Mouse (Mus musculus) embryonic facial prominence, embryonic 13.5 days (tissue): ENCODE measurements at regions not wholly inside any gene's neighbourhood (a gene's known extent, or its start where the extent isn't known, plus 50 kb on each side); places are given as distances from the start of the nearest gene placed in this dataset.

ENCODE experiments used
- ATAC-seq: fragments of 200-750 bp; cut with Nextera tagmentation; 2 replicates; pipeline ENCODE4 v1.8.0; 2017; ENCODE audit warnings: low read depth; ENCODE audit not compliant: insufficient number of reproducible peaks, insufficient read depth, low FRiP score, low TSS enrichment
- H3K27ac ChIP-seq: fragments of 300-500 bp; sonication (generic); 2 replicates; pipeline ENCODE4 v1.5.1; 2015; ENCODE audit warnings: moderate library complexity, mild to moderate bottlenecking, inconsistent platforms
- H3K27me3 ChIP-seq: fragments of 300-500 bp; sonication (generic); 2 replicates; pipeline ENCODE4 v1.6.1; 2015; ENCODE audit warnings: mild to moderate bottlenecking, inconsistent platforms
- H3K36me3 ChIP-seq: fragments of 300-500 bp; sonication (generic); 2 replicates; pipeline ENCODE4 v1.6.1; 2015; ENCODE audit warnings: mild to moderate bottlenecking, inconsistent platforms
- H3K4me1 ChIP-seq: fragments of 300-500 bp; sonication (generic); 2 replicates; pipeline ENCODE4 v1.6.1; 2015; ENCODE audit warnings: inconsistent platforms
- H3K4me2 ChIP-seq: fragments of 300-500 bp; sonication (generic); 2 replicates; pipeline ENCODE4 v1.6.1; 2015; ENCODE audit warnings: moderate library complexity, mild to moderate bottlenecking, inconsistent platforms
- H3K4me3 ChIP-seq: fragments of 300-500 bp; sonication (generic); 2 replicates; pipeline ENCODE4 v1.5.1; 2015; ENCODE audit warnings: mild to moderate bottlenecking, inconsistent platforms
- H3K9ac ChIP-seq: fragments of 300-500 bp; sonication (generic); 2 replicates; pipeline ENCODE4 v1.6.1; 2015; ENCODE audit warnings: mild to moderate bottlenecking, inconsistent platforms
- H3K9me3 ChIP-seq: fragments of 300-500 bp; sonication (generic); 2 replicates; pipeline ENCODE4 v1.6.1; 2016; ENCODE audit warnings: inconsistent platforms
- WGBS: fragments of 180-500 bp; shearing (Covaris S2); methylation state at CpG from one replicate; pipeline ENCODE4 v1.1.7; 2015; ENCODE audit warnings: mixed read lengths; 5-methylcytosine and 5-hydroxymethylcytosine counted together

- Histone ChIP-seq H3K36me3 (no peaks in the 10 kb centered on the region), H3K9ac (no peak overlapping the region), H3K4me3 (no peak overlapping the region), H3K9me3 (no peaks in the 10 kb centered on the region), H3K4me1 (no peaks in the 10 kb centered on the region), H3K4me2 (no peak overlapping the region), H3K27me3 (peaks cover 10% of the 10 kb centered on the region; the same call in 1 of the 2 replicates), H3K27ac (no peak overlapping the region)
- WGBS, result 56% methylated on average over 6 of the region's 6 CpGs
- ATAC-seq, result no peak
Observed at GRCm38 (mm10) chr7:70164691-70165193, 201.8 kb downstream of the Nr2f2 start.

DNA sequence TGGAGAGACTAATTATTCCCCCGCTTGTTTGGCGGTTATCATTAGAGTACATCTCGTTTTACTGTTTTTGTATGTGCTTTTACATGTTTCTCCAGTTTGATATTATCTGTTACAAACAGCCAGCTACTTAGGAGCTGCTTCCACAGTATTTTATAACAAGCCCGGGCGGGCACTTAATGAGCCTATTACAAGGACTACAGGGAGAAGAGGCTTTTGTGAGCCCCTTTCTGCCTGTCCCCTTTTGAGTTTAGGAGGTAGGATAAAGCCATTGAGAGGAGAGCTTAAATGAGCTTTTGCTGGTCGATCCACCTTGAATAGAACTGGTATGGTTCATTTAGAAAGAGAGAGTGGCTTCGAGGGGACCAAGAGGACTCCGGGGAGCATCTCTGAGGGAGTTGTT lies 208.0 kb downstream of the Nr2f2 start:
- Histone ChIP-seq H3K27me3 (0 out of 2 replicates have a peak, but pooled peaks cover 7% of the 10 kb centered on the region), H3K9me3 (no peaks in the 10 kb centered on the region), H3K36me3 (no peaks in the 10 kb centered on the region), H3K4me2 (no peak overlapping the region), H3K4me3 (no peak overlapping the region), H3K4me1 (no peaks in the 10 kb centered on the region), H3K27ac (no peak overlapping the region), H3K9ac (no peak overlapping the region)
- ATAC-seq, result no peak
- WGBS, result 56% methylated on average over 8 of the region's 8 CpGs

DNA sequence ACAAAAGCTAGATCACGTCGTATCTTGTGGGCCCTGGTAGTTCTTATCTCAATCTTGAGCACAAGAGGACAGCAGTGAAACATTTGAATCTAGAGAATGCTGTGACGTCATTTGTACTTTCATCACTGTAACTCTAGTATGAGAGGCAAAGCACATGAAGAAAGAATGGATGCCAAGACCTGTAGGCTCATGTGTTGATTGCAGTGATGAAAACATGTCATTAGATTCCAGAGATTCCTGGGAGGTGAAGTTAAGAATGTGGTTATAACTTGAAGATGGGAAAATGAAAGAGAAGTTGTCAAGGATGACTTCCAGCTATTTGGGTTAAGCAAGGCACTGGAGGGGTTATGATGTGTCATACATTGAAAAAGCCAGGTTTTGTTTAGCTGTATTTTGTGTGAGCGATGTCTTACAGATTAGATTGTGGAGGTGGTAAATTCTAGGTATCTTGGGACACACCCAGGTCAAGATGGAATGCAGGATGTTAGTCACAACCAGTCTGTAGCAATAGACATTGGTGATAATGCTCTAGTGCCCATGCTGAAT lies 221.7 kb downstream of the Nr2f2 start:
- no peaks in the 10 kb centered on the region for H3K4me1 ChIP-seq
- no peak overlapping the region for H3K4me2 ChIP-seq
- no peak overlapping the region for H3K27ac ChIP-seq
- no peaks in the 10 kb centered on the region for H3K27me3 ChIP-seq
- WGBS, result 74% methylated on average over 4 of the region's 4 CpGs
- no peaks in the 10 kb centered on the region for H3K9me3 ChIP-seq
- H3K36me3 ChIP-seq, result no peaks in the 10 kb centered on the region
- H3K9ac ChIP-seq, result no peak overlapping the region
- ATAC-seq, result no peak
- no peak overlapping the region for H3K4me3 ChIP-seq

DNA sequence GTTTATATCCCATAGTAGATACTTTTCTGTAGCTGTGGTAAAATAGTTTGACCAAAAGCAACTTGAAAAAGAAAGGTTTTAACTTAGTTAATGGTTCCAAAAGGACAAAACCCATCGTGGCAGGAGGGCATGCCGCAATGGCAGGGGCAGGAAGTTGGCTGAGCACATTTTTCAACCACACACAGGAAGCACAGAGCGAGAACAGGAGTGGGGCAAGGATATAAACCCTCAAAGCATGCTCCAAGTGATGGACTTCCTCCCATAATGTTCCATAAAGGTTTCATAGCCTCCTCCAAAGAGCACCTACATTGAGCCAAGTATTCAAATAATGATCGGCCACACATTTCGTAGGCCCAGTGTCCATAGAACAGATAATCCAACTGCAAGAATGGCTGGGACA lies 229.7 kb downstream of the Nr2f2 start:
- no peaks in the 10 kb centered on the region for H3K36me3 ChIP-seq
- H3K4me1 ChIP-seq, result no peaks in the 10 kb centered on the region
- H3K4me2 ChIP-seq, result no peak overlapping the region
- no peaks in the 10 kb centered on the region for H3K9me3 ChIP-seq
- no peak overlapping the region for H3K27ac ChIP-seq
- WGBS, result 91% methylated on average over 5 of the region's 5 CpGs
- no peak overlapping the region for H3K4me3 ChIP-seq
- H3K27me3 ChIP-seq, result no peaks in the 10 kb centered on the region
- H3K9ac ChIP-seq, result no peak overlapping the region
- ATAC-seq, result no peak

DNA sequence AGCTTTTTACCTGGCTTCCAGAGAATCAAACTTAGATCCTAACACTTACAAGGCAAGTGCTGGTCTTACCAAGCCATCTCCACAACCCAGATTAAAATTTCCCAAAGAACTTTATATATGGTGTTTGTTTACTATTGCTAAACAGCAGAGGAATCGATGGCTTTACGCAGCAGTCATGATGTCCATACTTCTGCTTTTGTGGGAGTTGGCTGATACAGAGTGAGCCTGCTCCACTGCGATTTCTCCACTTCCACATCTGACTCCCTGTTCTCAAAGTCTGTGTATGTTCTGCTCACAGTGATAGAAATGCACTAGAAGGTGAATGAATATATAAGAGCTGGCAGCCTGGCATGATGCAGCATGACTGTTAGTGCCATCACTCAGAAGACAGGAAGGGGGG lies 231.1 kb downstream of the Nr2f2 start:
- Histone ChIP-seq H3K4me2 (no peak overlapping the region), H3K27ac (no peak overlapping the region), H3K9ac (no peak overlapping the region), H3K36me3 (no peaks in the 10 kb centered on the region), H3K9me3 (no peaks in the 10 kb centered on the region), H3K4me1 (no peaks in the 10 kb centered on the region), H3K27me3 (no peaks in the 10 kb centered on the region), H3K4me3 (no peak overlapping the region)
- WGBS, result 90% methylated on average over 3 of the region's 3 CpGs
- no peak for ATAC-seq

GRCm38 (mm10) chr7:70129963-70130362 lies 236.6 kb downstream of the Nr2f2 start:
- H3K36me3 ChIP-seq, result no peaks in the 10 kb centered on the region
- no peak for ATAC-seq
- H3K27ac ChIP-seq, result no peak overlapping the region
- no peak overlapping the region for H3K4me3 ChIP-seq
- no peak overlapping the region for H3K9ac ChIP-seq
- no peaks in the 10 kb centered on the region for H3K4me1 ChIP-seq
- 66% methylated on average over 15 of the region's 15 CpGs for WGBS
- no peaks in the 10 kb centered on the region for H3K9me3 ChIP-seq
- no peak overlapping the region for H3K4me2 ChIP-seq
- no peaks in the 10 kb centered on the region for H3K27me3 ChIP-seq

GRCm38 (mm10) chr7:70122818-70123217 lies 243.7 kb downstream of the Nr2f2 start:
- Histone ChIP-seq H3K36me3 (no peaks in the 10 kb centered on the region), H3K9ac (no peak overlapping the region), H3K4me1 (peaks cover 7% of the 10 kb centered on the region), H3K9me3 (no peaks in the 10 kb centered on the region), H3K4me3 (no peak overlapping the region), H3K4me2 (no peak overlapping the region), H3K27me3 (peaks cover 29% of the 10 kb centered on the region), H3K27ac (no peak overlapping the region)
- 69% methylated on average over 9 of the region's 9 CpGs for WGBS
- ATAC-seq, result no peak

GRCm38 (mm10) chr7:70119517-70119916 lies 247.0 kb downstream of the Nr2f2 start:
- H3K4me2 ChIP-seq, result no peak overlapping the region
- peaks cover 53% of the 10 kb centered on the region for H3K27me3 ChIP-seq
- 81% methylated on average over 8 of the region's 8 CpGs for WGBS

GRCm38 (mm10) chr7:70118971-70119370 lies 247.6 kb downstream of the Nr2f2 start:
- peak overlapping the region; percentile 22; the same call in 1 of the 2 replicates for H3K9ac ChIP-seq
- peak overlapping the region; percentile 66 for H3K4me2 ChIP-seq
- peaks cover 53% of the 10 kb centered on the region for H3K27me3 ChIP-seq
- H3K4me1 ChIP-seq, result peaks cover 7% of the 10 kb centered on the region
- no peaks in the 10 kb centered on the region for H3K36me3 ChIP-seq
- H3K4me3 ChIP-seq, result peak overlapping the region; percentile 41
- no peak for ATAC-seq
- 28% methylated on average over 7 of the region's 7 CpGs for WGBS
- no peak overlapping the region for H3K27ac ChIP-seq
- H3K9me3 ChIP-seq, result no peaks in the 10 kb centered on the region

More at GRCm38 (mm10) chr7:70119517-70119916, 247.0 kb downstream of the Nr2f2 start:
- Histone ChIP-seq H3K27ac (no peak overlapping the region), H3K36me3 (no peaks in the 10 kb centered on the region), H3K4me1 (peaks cover 7% of the 10 kb centered on the region), H3K9ac (no peak overlapping the region), H3K4me3 (no peak overlapping the region), H3K9me3 (no peaks in the 10 kb centered on the region)
- no peak for ATAC-seq

DNA sequence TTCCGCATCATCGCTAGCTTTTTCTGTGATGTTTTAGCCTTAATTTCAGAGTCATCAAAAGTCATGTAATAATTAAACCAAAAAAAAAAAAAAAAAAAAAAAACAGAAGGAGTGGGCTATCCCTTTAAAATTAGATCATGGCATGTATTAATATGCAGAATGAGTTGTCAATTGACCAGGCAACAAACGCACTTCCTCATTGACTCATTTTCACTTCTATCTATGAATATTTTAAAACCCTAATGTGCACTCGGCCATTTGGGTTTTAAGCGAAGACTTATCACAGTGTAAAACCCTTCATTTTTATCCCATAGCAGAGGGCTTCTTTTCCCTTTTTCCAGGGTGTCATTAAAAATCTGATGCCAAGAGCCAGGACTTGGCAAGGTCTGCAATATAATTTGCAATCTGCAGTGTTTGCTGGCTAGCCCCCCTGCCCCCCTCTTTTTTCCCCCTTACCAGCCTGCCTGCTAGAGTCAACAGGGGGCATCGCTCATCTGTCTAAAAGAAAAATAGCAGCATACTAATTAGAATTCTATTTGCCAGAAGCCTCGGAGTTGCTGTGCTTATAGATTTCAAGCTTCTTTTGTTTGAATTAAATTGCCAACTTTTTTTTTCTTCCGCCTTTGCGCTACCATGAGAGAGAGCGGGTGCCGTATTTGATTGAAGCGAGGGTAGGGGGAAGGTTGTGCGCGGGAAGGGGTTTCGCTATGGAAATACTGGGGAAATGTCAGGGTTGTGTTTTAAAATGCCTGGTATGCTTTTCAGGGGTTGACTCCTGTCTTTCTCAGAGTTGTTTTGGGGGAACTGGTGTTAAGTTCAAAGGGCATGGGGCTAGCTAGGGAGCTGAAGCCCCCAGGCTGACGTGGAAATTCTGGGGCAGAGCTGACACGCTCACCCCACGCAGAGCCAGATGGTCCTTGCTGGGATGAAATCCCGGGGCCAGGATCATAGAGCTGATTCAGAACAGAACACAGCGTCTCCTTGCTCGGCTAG lies 248.3 kb downstream of the Nr2f2 start:
- Histone ChIP-seq H3K9me3 (no peaks in the 10 kb centered on the region), H3K27ac (no peak overlapping the region), H3K4me3 (peak overlapping the region; percentile 41), H3K4me1 (peaks cover 7% of the 10 kb centered on the region), H3K36me3 (no peaks in the 10 kb centered on the region), H3K27me3 (peaks cover 53% of the 10 kb centered on the region), H3K9ac (peak overlapping the region; percentile 22; the same call in 1 of the 2 replicates), H3K4me2 (peak overlapping the region; percentile 66)
- WGBS, result 8% methylated on average over 21 of the region's 21 CpGs
- ATAC-seq, result no peak

DNA sequence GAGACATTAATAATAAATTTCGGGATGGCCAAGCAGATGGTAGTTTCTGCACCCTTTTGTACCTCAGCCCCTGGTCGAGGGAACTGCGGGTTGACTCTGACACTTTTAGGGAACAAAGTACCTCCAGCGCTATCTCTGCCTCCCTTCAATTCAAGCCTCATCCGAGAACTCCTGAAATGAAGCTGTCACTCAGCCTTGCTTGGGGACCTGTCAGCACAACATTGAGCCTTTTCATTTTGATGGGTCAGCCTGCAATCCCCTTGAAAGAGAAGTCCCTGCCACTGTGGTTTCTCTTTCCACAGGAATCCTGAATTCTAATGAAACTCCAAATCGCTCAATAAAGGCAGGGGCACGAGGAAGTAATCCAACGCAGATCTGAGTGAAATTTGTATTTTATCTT lies 257.5 kb downstream of the Nr2f2 start:
- ATAC-seq, result no peak
- Histone ChIP-seq H3K4me2 (no peak overlapping the region), H3K9ac (no peak overlapping the region), H3K4me3 (no peak overlapping the region), H3K9me3 (no peaks in the 10 kb centered on the region), H3K4me1 (no peaks in the 10 kb centered on the region), H3K27ac (no peak overlapping the region), H3K27me3 (peaks cover 11% of the 10 kb centered on the region; the same call in 1 of the 2 replicates), H3K36me3 (no peaks in the 10 kb centered on the region)
- WGBS, result 33% methylated on average over 8 of the region's 8 CpGs

DNA sequence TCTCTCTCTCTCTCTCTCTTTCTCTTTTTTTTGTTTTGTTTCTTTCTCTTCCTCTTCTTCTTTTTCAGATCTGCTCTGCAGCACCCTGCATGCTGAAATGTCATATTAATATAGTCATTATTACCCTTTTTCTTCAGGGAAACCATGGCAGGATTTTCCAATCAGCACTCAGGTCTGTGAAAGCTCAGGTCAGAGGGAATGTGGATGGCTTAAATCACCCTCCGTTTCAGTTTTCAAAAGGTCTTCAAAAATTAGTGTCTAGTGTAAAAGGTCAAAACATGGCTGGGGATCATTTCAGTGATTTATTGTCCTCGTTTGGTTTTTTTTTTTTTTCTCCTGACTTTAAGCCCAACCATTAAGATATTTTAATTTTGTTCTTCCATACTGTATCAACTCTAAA lies 261.5 kb downstream of the Nr2f2 start:
- Histone ChIP-seq H3K27ac (no peak overlapping the region), H3K9ac (no peak overlapping the region), H3K9me3 (no peaks in the 10 kb centered on the region), H3K27me3 (peaks cover 11% of the 10 kb centered on the region; the same call in 1 of the 2 replicates), H3K36me3 (no peaks in the 10 kb centered on the region), H3K4me2 (no peak overlapping the region), H3K4me1 (no peaks in the 10 kb centered on the region), H3K4me3 (no peak overlapping the region)
- no peak for ATAC-seq
- 7% methylated on average over 2 of the region's 2 CpGs for WGBS
